Mouse (Mus musculus) activated CD4-positive, CD25-positive, alpha-beta regulatory T cell, adult 4 months (primary cell): ENCODE measurements around the gene Ctnnal1. TPM values are rescaled to one million over a fixed set of nuclear protein-coding genes. Genes with fewer than 3 reads are reported as not detected.
A peak's percentile ranks its signal among the peaks of the same experiment; 100 is the strongest.
"Not testable (repeated sequence)": the region's sequence is repeated elsewhere in the genome, so short reads cannot be mapped to it uniquely, and the experiment has no call there.

ENCODE experiments used
- ATAC-seq: one replicate; pipeline ENCODE4 v1.8.0; 2017
- polyA plus RNA-seq, 2 experiments: library from polyadenylated mRNA; unstranded; fragments of 100-300 nt; shearing (Covaris generic); gene quantifications; one replicate each; pipeline ENCODE4 v1.2.1; 2017

The Ctnnal1 gene
- polyA plus RNA-seq = 1 to 10 TPM; 2.0 to 2.2 TPM

DNA sequence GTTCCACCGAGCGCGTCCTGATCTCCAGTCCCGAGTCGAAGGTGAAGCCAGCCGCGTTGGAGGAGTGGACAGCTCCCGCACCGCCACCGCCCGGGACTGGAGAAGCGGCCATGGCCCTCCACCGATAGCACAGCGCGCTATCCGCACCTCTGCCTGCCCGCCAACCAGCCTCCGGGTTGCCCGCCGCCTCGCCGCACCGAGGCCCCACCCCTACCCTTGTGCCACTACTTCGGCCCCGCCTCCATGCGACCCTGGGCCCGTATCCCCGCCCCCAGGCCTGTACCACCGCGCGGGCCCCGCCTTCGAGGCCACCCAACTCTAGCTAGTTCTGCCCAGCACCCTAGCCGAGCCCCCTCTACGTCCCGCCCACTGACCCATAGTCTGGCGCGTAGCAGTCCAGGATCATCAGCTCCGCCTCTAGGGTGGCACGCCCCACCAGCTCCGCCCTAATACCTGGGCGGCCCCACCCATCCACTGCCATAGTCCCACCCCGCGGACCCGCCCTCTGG is at the start of gene Ctnnal1:
Ctnnal1 (minus strand) TSS at position 186 of the 509 bp plus-strand sequence.
- peak; percentile 74 for ATAC-seq

DNA sequence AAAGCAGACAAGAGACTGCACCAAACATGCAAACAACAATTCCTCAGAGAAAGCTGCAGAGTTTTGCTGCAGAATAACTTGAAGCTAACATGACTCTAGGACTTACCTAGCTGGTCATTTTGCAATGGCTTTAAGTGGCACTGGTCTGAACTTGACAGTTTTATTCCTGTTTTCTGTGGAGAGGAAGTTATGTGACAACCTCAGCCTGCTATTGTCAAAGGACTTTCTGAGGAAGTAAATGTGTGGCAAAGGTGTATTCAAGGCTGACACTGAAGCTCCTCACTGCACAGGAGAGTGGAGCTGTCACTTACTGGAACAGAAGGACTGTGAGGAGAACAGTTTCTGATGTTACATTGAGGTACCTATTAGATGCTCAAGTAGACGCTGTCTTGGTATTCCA is 49.8 kb upstream of the Ctnnal1 start:
- no peak for ATAC-seq

DNA sequence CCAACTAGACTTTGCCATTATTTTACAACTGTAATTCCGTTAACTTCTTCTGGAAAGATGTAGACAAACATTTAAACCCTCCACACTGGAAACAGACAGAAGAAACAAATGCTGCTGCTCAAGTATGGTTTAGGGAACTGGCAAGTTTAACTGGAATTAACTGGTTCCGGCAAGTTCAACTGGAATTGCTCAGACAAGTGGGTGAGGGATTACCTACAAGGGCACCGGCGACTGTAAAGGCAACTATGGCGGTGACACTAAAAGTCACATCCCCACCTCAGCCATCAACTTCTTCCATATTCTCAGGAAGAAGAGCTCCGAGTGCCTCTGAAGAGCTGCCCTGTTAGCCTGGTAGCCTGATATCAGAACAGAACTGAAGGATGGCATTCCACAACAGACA is 49.4 kb upstream of the Ctnnal1 start:
- no peak for ATAC-seq

DNA sequence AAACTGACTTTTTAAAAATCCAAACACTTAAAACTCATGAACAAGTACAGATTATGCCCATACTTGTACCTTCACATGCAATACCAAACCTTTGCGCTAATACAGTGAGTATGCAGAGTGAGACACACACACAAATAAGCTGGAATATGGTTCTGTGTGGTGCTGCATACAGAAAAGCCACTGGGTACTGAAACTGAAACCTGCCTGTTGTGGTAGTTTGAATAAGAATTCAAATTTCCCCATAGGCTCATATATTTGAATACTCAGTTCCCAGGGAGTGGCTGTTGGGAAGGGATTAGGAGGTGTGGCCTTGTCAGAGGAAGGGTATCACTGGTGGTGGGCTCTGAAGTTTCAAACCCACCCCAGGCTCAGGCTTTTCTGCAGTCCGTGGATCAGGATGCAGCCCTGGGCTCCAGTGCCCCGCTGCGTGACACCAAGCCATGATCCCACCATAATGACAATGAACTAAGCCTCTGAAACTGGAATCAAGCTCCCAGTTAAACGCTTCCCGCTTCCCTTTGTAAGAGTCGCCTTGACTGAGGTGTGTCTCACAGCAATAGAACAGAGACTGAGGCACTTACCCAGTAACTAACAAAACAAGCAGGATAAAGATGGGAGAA is 47.5 kb upstream of the Ctnnal1 start:
- ATAC-seq = no peak

DNA sequence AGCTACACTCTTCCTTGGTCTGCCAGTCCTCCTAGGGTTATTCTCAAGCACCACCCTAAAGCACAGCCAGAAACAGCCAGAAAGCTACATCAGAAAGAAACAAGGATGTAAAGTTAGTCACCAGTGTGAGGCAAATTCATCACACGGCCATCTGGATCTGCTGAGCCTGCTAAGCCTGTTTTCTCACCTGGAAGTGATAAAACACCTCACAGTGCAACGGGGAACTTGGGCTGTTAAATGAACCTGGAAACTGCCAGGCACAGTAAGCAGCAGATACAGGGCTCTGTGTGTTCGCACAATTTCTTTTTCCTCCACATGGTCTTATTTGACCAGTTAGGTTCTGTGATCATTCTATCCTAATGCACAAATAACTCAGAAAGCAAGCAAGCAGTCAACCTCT is 44.6 kb upstream of the Ctnnal1 start:
- no peak for ATAC-seq

- no peak for ATAC-seq
Observed at GRCm38 (mm10) chr4:56907671-56908070, 42.7 kb upstream of the Ctnnal1 start.

DNA sequence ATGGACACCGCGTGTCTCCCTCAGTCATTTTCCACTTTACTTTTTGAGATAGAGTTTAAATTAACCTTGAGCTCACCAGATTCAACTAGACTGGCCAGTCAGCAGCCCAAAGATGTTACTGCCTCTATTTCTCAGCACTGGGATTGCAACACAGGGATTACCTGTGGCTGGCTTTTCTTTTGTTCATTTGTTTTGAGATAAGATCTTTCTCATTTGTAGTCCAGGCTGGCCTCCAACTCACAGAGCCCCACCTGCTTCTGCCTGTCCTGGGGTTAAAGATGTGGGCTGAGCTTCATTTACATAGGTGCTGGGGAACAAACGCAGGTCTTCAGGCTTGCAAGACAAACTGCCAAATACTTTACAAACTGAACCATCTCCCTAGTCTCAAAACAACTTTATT is 41.9 kb upstream of the Ctnnal1 start:
- no peak for ATAC-seq

DNA sequence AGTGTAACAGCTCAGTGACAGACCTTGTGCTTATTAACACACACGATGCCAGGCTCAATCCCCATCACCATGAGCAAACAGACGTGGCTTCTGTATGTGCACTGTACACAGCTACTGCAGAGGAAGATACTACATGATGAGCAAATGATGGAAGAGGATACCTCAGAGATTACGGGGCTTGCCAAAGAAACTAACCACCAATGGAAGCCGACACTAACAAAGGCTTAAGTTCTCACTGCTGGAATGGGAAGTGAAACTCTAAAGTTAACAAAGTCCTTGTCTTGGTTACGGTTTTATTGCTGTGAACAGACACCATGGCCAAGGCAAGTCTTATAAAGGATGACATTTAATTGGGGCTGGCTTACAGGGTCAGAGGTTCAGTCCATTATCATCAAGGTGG is 40.5 kb upstream of the Ctnnal1 start:
- ATAC-seq = no peak

- ATAC-seq = no peak
Observed at GRCm38 (mm10) chr4:56901671-56902070, 36.7 kb upstream of the Ctnnal1 start.

DNA sequence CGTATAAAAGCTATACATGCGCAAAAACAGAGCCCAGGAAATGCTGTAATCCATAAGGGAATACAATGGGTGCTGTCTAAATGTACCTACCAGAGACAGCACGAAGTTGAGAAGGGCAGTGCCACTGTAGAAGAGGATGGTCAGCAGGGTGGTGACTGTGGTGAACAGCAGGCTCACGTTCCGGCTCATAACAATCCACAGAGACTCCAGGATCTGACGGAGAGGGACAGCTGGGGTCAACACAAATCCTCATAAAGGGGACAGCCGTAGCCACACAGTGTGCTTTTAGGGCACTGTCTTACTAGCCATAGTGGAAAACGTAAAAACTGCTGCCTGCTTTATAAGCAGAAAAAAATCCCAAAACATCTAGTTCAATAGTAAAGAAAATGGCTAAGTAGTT is 34.2 kb upstream of the Ctnnal1 start:
- no peak for ATAC-seq

DNA sequence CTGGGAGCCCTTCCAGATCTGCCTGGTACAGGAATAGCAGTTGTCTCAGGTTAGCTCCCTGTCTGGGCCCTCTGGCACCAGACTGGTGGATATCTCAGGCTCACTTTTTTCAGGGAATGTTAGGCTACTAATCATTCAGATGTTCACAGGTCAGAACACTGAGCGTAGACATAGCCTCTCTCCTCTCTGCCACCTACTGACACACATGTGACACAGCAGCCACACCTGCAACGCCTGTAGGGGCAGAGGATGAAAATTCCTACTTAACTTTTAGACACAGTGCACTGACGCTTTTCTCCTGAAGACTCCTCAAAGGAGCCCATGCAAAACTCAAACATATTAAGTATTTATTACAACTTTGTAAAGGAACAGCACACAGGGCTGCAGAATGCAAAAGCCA is 32.5 kb upstream of the Ctnnal1 start:
- ATAC-seq = no peak

GRCm38 (mm10) chr4:56894196-56894595 is 29.2 kb upstream of the Ctnnal1 start:
- ATAC-seq = no peak

GRCm38 (mm10) chr4:56892501-56893115 is 27.6 kb upstream of the Ctnnal1 start:
- ATAC-seq = no peak

- ATAC-seq = no peak
Observed at GRCm38 (mm10) chr4:56888483-56888882, 23.5 kb upstream of the Ctnnal1 start.

- no peak for ATAC-seq
Observed at GRCm38 (mm10) chr4:56886286-56886979, 21.4 kb upstream of the Ctnnal1 start.

- ATAC-seq = no peak
Observed at GRCm38 (mm10) chr4:56880036-56880703, 15.2 kb upstream of the Ctnnal1 start.

- no peak for ATAC-seq
Observed at GRCm38 (mm10) chr4:56878971-56879370, 14.0 kb upstream of the Ctnnal1 start.

DNA sequence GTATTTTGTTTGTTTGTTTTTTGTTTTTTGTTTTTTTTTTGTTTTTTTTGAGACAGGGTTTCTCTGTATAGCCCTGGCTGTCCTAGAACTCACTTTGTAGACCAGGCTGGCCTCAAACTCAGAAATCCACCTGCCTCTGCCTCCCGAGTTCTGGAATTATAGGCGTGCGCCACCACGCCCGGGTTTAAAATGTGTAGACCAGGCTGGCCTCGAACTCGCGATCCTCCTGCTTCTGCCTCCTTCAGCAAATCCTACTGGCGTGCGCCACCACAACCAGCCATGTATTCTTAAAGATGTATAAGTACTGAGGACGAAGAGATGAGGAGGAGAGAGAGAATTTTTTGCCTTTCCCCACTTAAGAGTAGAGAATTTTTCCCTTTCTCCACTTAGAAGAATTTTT is 5.6 kb upstream of the Ctnnal1 start:
- not testable (repeated sequence) for ATAC-seq

GRCm38 (mm10) chr4:56867761-56868160 is 2.8 kb upstream of the Ctnnal1 start:
- no peak for ATAC-seq

GRCm38 (mm10) chr4:56865971-56866370 is 983 bp upstream of the Ctnnal1 start:
- no peak for ATAC-seq

GRCm38 (mm10) chr4:56864417-56865001 is 479 bp downstream of the Ctnnal1 start:
- no peak for ATAC-seq

DNA sequence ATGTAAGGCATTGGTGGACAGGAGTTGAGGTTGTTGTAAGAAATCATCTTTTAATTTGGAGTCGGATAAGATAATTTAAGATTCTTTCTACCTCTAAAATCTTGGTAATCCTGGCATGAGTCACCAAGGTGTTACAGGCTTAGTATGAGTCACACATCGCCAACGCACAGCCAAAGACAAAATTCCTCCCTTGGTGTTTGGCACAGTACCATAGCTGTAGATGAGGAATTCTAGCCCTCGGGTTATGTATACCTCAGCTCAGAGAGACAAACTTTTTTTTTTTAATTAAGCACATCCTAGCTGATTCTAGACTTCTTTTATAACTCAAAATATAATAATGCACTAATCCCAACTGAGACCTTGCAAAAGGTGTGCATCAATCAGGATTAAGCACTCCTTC is 972 bp downstream of the Ctnnal1 start:
- ATAC-seq = no peak

DNA sequence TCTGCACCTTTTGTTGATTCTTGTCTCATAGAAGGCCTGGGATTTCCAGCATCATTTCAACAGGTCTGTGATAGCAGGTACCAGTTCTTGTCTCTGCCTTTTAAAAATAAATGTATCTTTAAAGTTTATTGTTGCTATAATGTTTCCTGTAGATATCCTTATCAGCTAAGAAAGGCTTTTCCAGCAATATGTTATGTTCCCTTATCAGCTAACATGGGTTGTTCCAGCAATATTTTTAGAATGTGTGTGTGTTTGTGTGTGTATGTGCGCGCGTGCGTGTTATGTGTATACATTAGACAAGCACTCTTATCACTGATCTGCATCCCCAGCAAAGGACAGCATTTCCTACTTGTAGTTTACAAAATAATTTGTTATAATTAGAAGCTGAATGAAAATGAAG is 3.4 kb downstream of the Ctnnal1 start:
- no peak for ATAC-seq
